Mouse (Mus musculus): ENCODE measurements at regions not wholly inside any gene's neighbourhood (a gene's known extent, or its start where the extent isn't known, plus 50 kb on each side); places are given as distances from the start of the nearest gene placed in this dataset.

GRCm38 (mm10) chr8:8219701-8220394, 441.2 kb downstream of the Efnb2 start:
- Histone ChIP-seq H3K4me3 (ENCODE audit: low read depth, low read length) (no peak overlapping the region), H3K36me3 (ENCODE audit: control insufficient read depth, insufficient read depth, low read length) (no peaks in the 10 kb centered on the region), H3K4me1 (replicated peaks; ENCODE audit: control insufficient read depth, insufficient read depth, low read length) (no peaks in the 10 kb centered on the region), H3K27me3 (replicated peaks; ENCODE audit: control insufficient read depth, insufficient read depth, low read length) (no peaks in the 10 kb centered on the region), H3K4me2 (ENCODE audit: low read length) (no peak overlapping the region), H3K27ac (ENCODE audit: low read depth) (no peak overlapping the region), H3K9ac (ENCODE audit: low read length) (no peak overlapping the region), H3K9me3 (ENCODE audit: control insufficient read depth, low read length) (no peaks in the 10 kb centered on the region)
- DNase-seq (ENCODE audit: low spot score) (no peak), ATAC-seq (replicated peaks; ENCODE audit: low FRiP score, low TSS enrichment, low read depth) (no peak)
- 80% methylated on average over 12 of the region's 12 CpGs for WGBS

DNA sequence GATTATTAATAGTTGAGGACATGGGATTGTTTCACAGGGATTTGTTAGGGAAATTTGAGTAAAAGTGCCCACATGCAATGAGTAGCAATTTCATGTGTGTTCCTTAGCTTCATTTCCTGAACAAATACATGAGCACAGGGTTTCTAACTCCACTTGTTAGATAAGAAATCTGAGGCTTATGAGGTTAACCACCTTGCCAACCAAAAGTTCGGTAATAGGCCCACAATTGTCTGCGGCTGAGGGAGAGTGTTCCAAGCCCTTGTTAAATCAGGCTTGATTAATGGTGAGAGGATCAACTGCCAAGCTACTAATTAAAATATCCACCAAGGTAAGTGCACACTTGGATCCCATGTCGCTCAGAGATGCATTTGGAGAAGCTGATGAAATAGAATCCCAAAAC, 468.0 kb downstream of the Efnb2 start:
- no peak overlapping the region for H3K4me3 ChIP-seq (ENCODE audit: low read depth, low read length)
- no peaks in the 10 kb centered on the region for H3K27me3 ChIP-seq (replicated peaks; ENCODE audit: control insufficient read depth, insufficient read depth, low read length)
- H3K9me3 ChIP-seq (ENCODE audit: control insufficient read depth, low read length), result no peaks in the 10 kb centered on the region
- ATAC-seq (replicated peaks; ENCODE audit: low FRiP score, low TSS enrichment, low read depth) (no peak), DNase-seq (ENCODE audit: low spot score) (no peak)
- no peak overlapping the region for H3K4me2 ChIP-seq (ENCODE audit: low read length)
- WGBS, result 75% methylated on average over 3 of the region's 3 CpGs
- H3K36me3 ChIP-seq (ENCODE audit: control insufficient read depth, insufficient read depth, low read length), result no peaks in the 10 kb centered on the region
- no peak overlapping the region for H3K9ac ChIP-seq (ENCODE audit: low read length)
- H3K27ac ChIP-seq (ENCODE audit: low read depth), result no peak overlapping the region
- H3K4me1 ChIP-seq (replicated peaks; ENCODE audit: control insufficient read depth, insufficient read depth, low read length), result no peaks in the 10 kb centered on the region

DNA sequence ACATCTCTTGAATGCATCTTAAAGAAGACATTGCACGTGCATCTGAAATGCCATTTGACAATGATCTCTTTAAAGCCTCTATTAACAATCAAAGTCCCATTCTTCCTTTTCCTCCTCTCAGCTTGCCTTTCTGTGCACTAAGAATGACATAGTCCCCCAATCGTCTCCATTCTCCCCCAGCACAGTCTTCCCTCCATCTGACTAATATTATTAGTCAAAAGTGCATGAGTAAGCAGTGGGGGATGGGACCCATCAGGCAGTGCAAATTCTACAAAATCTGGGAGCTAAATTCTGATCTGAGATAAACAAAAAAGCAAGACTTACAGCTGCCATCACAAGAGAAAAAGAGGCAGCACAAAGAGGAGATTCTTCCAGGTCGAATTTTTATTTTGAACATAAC, 475.0 kb downstream of the Efnb2 start:
- Histone ChIP-seq H3K27ac (ENCODE audit: low read depth) (no peak overlapping the region), H3K36me3 (ENCODE audit: control insufficient read depth, insufficient read depth, low read length) (no peaks in the 10 kb centered on the region), H3K4me2 (ENCODE audit: low read length) (no peak overlapping the region), H3K27me3 (replicated peaks; ENCODE audit: control insufficient read depth, insufficient read depth, low read length) (no peaks in the 10 kb centered on the region), H3K9ac (ENCODE audit: low read length) (no peak overlapping the region), H3K9me3 (ENCODE audit: control insufficient read depth, low read length) (no peaks in the 10 kb centered on the region), H3K4me1 (replicated peaks; ENCODE audit: control insufficient read depth, insufficient read depth, low read length) (peaks cover 4% of the 10 kb centered on the region; the same call in 1 of the 2 replicates), H3K4me3 (ENCODE audit: low read depth, low read length) (no peak overlapping the region)
- ATAC-seq (replicated peaks; ENCODE audit: low FRiP score, low TSS enrichment, low read depth) (no peak), DNase-seq (ENCODE audit: low spot score) (no peak)
- 37% methylated on average over 3 of the region's 3 CpGs for WGBS

DNA sequence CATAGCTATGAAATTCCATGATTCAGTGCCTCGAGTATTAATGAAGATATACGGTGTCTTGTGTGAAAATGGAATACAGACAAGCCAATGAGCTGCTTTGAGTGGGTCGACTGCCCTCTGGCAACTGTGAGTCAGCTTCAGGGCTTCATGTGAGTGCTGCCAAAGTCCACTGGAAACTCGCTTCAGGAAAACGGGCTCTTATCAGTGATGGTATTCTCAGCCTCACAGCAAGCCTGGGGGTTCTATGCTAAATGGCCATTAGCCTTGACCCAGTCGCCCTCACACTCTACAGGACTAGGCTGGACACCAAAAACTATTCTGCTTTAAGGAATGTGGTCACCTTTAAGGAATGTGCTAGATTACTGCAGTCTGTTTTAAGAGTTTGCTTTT, 477.8 kb downstream of the Efnb2 start:
- no peaks in the 10 kb centered on the region for H3K36me3 ChIP-seq (ENCODE audit: control insufficient read depth, insufficient read depth, low read length)
- DNase-seq (ENCODE audit: low spot score), result no peak
- WGBS, result 46% methylated on average over 6 of the region's 6 CpGs

GRCm38 (mm10) chr8:8182616-8183232, 478.3 kb downstream of the Efnb2 start:
- H3K4me1 ChIP-seq (replicated peaks; ENCODE audit: control insufficient read depth, insufficient read depth, low read length), result peaks cover 4% of the 10 kb centered on the region; the same call in 1 of the 2 replicates
- ATAC-seq (replicated peaks; ENCODE audit: low FRiP score, low TSS enrichment, low read depth), result no peak
- 36% methylated on average over 4 of the region's 4 CpGs for WGBS
- no peak overlapping the region for H3K9ac ChIP-seq (ENCODE audit: low read length)
- H3K27me3 ChIP-seq (replicated peaks; ENCODE audit: control insufficient read depth, insufficient read depth, low read length), result no peaks in the 10 kb centered on the region
- H3K9me3 ChIP-seq (ENCODE audit: control insufficient read depth, low read length), result no peaks in the 10 kb centered on the region
- no peaks in the 10 kb centered on the region for H3K36me3 ChIP-seq (ENCODE audit: control insufficient read depth, insufficient read depth, low read length)
- H3K4me2 ChIP-seq (ENCODE audit: low read length), result no peak overlapping the region
- no peak for DNase-seq (ENCODE audit: low spot score)
- H3K4me3 ChIP-seq (ENCODE audit: low read depth, low read length), result no peak overlapping the region
- no peak overlapping the region for H3K27ac ChIP-seq (ENCODE audit: low read depth)

More for the DNA sequence above, 477.8 kb downstream of the Efnb2 start:
- H3K27me3 ChIP-seq (replicated peaks; ENCODE audit: control insufficient read depth, insufficient read depth, low read length), result no peaks in the 10 kb centered on the region
- H3K9me3 ChIP-seq (ENCODE audit: control insufficient read depth, low read length), result no peaks in the 10 kb centered on the region
- ATAC-seq (replicated peaks; ENCODE audit: low FRiP score, low TSS enrichment, low read depth), result no peak
- H3K27ac ChIP-seq (ENCODE audit: low read depth), result no peak overlapping the region
- no peak overlapping the region for H3K4me2 ChIP-seq (ENCODE audit: low read length)
- H3K4me1 ChIP-seq (replicated peaks; ENCODE audit: control insufficient read depth, insufficient read depth, low read length), result peaks cover 4% of the 10 kb centered on the region; the same call in 1 of the 2 replicates
- no peak overlapping the region for H3K4me3 ChIP-seq (ENCODE audit: low read depth, low read length)
- no peak overlapping the region for H3K9ac ChIP-seq (ENCODE audit: low read length)

GRCm38 (mm10) chr8:8182108-8182507, 478.9 kb downstream of the Efnb2 start:
- Histone ChIP-seq H3K4me2 (ENCODE audit: low read length) (no peak overlapping the region), H3K4me1 (replicated peaks; ENCODE audit: control insufficient read depth, insufficient read depth, low read length) (peaks cover 4% of the 10 kb centered on the region; the same call in 1 of the 2 replicates), H3K36me3 (ENCODE audit: control insufficient read depth, insufficient read depth, low read length) (no peaks in the 10 kb centered on the region), H3K9ac (ENCODE audit: low read length) (no peak overlapping the region), H3K27ac (ENCODE audit: low read depth) (no peak overlapping the region), H3K27me3 (replicated peaks; ENCODE audit: control insufficient read depth, insufficient read depth, low read length) (no peaks in the 10 kb centered on the region), H3K9me3 (ENCODE audit: control insufficient read depth, low read length) (no peaks in the 10 kb centered on the region), H3K4me3 (ENCODE audit: low read depth, low read length) (no peak overlapping the region)
- ATAC-seq (replicated peaks; ENCODE audit: low FRiP score, low TSS enrichment, low read depth) (no peak), DNase-seq (ENCODE audit: low spot score) (no peak)
- 43% methylated on average over 2 of the region's 2 CpGs for whole genome bisulfite sequencing

DNA sequence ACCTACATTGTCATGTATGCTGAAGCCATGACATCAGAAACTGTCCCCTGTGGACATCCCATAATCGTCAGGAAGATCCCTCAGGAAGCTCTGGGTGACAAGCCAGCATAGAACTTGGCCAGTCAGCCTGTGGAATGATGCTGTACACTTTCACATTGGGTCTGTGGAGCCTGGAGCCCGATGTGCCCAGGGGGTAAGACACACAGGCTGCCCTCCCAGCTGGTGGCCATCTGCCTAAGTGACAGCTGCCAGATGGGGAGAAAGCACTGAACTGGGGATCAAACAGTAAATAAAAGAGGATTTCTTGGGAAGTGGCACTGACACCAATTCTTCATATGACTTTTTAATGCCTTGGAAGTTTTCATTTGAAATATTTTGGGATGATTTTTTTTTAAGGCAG, 486.8 kb downstream of the Efnb2 start:
- Histone ChIP-seq H3K27ac (ENCODE audit: low read depth) (no peak overlapping the region), H3K36me3 (ENCODE audit: control insufficient read depth, insufficient read depth, low read length) (no peaks in the 10 kb centered on the region), H3K9me3 (ENCODE audit: control insufficient read depth, low read length) (no peaks in the 10 kb centered on the region), H3K4me1 (replicated peaks; ENCODE audit: control insufficient read depth, insufficient read depth, low read length) (no peaks in the 10 kb centered on the region), H3K9ac (ENCODE audit: low read length) (no peak overlapping the region), H3K27me3 (replicated peaks; ENCODE audit: control insufficient read depth, insufficient read depth, low read length) (no peaks in the 10 kb centered on the region), H3K4me2 (ENCODE audit: low read length) (no peak overlapping the region), H3K4me3 (ENCODE audit: low read depth, low read length) (no peak overlapping the region)
- 61% methylated on average over 2 of the region's 2 CpGs for whole genome bisulfite sequencing
- DNase-seq (ENCODE audit: low spot score), result no peak
- ATAC-seq (replicated peaks; ENCODE audit: low FRiP score, low TSS enrichment, low read depth), result no peak

GRCm38 (mm10) chr8:8168674-8169073, 492.4 kb downstream of the Efnb2 start:
- no peaks in the 10 kb centered on the region for H3K36me3 ChIP-seq (ENCODE audit: control insufficient read depth, insufficient read depth, low read length)
- no peak for ATAC-seq (replicated peaks; ENCODE audit: low FRiP score, low TSS enrichment, low read depth)
- WGBS, result 76% methylated on average over 6 of the region's 6 CpGs
- H3K27me3 ChIP-seq (replicated peaks; ENCODE audit: control insufficient read depth, insufficient read depth, low read length), result no peaks in the 10 kb centered on the region
- no peak overlapping the region for H3K4me2 ChIP-seq (ENCODE audit: low read length)
- H3K4me3 ChIP-seq (ENCODE audit: low read depth, low read length), result no peak overlapping the region
- no peak overlapping the region for H3K27ac ChIP-seq (ENCODE audit: low read depth)
- H3K4me1 ChIP-seq (replicated peaks; ENCODE audit: control insufficient read depth, insufficient read depth, low read length), result no peaks in the 10 kb centered on the region
- DNase-seq (ENCODE audit: low spot score), result no peak
- no peak overlapping the region for H3K9ac ChIP-seq (ENCODE audit: low read length)
- no peaks in the 10 kb centered on the region for H3K9me3 ChIP-seq (ENCODE audit: control insufficient read depth, low read length)

GRCm38 (mm10) chr8:8168250-8168649, 492.8 kb downstream of the Efnb2 start:
- H3K9ac ChIP-seq (ENCODE audit: low read length), result no peak overlapping the region
- H3K36me3 ChIP-seq (ENCODE audit: control insufficient read depth, insufficient read depth, low read length), result no peaks in the 10 kb centered on the region
- no peaks in the 10 kb centered on the region for H3K27me3 ChIP-seq (replicated peaks; ENCODE audit: control insufficient read depth, insufficient read depth, low read length)
- no peak overlapping the region for H3K4me2 ChIP-seq (ENCODE audit: low read length)
- DNase-seq (ENCODE audit: low spot score) (no peak), ATAC-seq (replicated peaks; ENCODE audit: low FRiP score, low TSS enrichment, low read depth) (no peak)
- no peaks in the 10 kb centered on the region for H3K9me3 ChIP-seq (ENCODE audit: control insufficient read depth, low read length)
- H3K4me3 ChIP-seq (ENCODE audit: low read depth, low read length), result no peak overlapping the region
- no peak overlapping the region for H3K27ac ChIP-seq (ENCODE audit: low read depth)
- no peaks in the 10 kb centered on the region for H3K4me1 ChIP-seq (replicated peaks; ENCODE audit: control insufficient read depth, insufficient read depth, low read length)
- 86% methylated on average over 11 of the region's 11 CpGs for WGBS

Data from intestine, embryonic 14.5 days (tissue).